Mouse (Mus musculus) gastrocnemius, postnatal 4 days (tissue): Measurements from ENCODE around the gene Mtmr3. TPM values are rescaled to one million over a fixed set of nuclear protein-coding genes. Genes with fewer than 3 reads are reported as not detected.

Source experiments
- DNase-seq, 2 experiments: peaks; one replicate each; pipeline ENCODE4 v3.0.0; 2021 to 2022; ENCODE audit warnings: low spot score in 2 of 2, mixed read lengths in 2 of 2
- total RNA-seq, 2 experiments: library from RNA; stranded (reverse); gene quantifications; 2 replicates each; pipeline ENCODE4 v1.2.3; 2021

Mtmr3 gene
- total RNA-seq, 2 experiments from 2014 or later: 62.9 to 68.7 TPM

DNA sequence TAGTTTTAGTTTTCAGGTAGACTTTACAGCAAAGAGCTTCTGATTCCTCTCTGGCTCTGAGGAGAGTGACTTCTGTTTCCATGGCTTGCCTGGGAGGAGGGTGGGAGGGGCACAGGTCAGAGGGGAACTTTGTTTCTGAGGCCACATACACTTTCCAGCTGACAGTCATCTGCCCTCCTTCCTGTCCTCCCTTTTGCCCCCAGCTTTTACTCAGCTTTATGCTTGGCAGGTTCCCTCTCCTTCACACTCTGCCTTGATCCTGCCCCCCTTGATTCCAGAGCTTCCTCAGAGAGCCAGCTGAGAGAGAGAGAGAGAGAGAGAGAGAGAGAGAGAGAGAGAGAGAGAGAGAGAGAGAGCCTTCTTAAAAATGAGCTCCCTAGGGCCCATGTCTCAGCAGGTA lies 123.4 kb downstream of the Mtmr3 start:
- no peak for DNase-seq

DNA sequence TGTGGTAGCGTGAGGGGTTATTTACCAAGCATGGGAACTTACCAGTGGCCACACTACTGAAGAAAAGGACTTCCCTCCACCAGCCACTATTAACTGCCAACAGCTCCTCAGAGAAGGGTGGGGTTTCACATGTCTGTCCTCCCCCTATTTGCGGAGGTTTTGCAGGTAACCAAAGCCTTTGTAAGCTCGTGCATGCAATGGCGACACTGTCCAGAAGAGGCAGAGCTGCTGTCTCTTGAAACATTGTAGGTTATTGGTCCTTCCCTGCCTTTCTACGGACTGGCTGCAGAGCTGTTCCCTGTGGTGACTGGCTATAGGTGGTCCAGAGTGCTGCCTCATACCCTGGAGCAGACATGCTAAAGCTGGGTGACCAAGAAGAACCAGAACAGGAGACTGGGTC lies 125.6 kb downstream of the Mtmr3 start:
- no peak for DNase-seq

DNA sequence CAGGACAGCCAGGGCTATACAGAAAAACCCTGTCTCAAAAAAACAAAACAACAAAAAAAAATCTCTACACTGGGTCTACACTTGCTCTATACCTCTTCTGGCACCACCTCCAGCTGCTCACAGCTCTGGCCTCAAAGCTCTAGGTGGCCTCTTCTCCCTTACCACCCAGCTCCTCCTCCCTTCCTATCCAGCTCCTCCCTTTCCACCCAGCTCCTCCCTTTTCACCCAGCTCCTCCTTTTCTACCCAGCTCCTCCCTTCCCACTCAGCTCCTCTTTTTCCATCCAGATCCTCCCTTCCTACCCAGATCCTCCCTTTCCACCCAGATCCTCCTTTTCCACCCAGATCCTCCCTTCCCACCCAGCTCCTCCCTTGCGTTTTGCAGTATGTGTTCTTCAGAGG lies 127.2 kb downstream of the Mtmr3 start:
- no peak for DNase-seq

DNA sequence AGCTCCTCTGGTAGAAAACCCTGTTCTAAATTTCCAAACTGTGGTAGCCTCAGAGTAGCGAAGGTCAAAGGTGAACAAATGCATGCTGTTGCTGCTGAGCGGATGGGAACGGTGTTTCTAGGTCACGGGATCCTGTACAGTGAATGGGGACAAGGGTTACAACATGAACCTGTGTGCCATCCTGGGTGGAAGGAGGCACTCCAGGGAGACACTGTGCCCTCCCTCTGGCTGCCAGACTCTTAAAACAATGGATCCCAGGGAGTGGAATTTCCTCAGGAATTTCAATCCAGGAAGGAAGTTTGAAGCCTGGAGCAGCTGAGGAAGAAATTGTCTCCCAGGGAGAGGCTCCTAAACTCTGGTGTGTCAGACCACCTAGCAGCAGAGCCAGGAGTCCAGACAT lies 128.5 kb downstream of the Mtmr3 start:
- no peak for DNase-seq

DNA sequence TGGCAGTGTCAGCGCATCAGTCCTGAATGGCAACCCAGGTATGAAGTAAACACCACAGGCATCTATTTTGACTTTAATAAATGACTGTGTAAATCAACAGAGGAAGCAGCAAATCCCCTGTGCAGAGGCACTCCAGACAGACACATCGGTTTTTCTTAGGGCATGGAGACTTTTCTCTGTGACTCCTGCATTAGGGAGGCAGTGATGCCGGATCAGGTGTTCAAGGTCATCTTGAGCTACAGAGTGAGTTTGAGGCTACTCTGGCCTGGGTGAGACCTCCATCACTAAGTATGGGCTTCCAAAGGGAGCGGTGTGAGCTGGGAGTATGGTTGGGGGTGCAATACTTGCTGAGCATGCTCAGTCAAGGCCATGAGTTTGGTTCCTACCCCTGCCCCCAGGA lies 130.0 kb downstream of the Mtmr3 start:
- no peak for DNase-seq

DNA sequence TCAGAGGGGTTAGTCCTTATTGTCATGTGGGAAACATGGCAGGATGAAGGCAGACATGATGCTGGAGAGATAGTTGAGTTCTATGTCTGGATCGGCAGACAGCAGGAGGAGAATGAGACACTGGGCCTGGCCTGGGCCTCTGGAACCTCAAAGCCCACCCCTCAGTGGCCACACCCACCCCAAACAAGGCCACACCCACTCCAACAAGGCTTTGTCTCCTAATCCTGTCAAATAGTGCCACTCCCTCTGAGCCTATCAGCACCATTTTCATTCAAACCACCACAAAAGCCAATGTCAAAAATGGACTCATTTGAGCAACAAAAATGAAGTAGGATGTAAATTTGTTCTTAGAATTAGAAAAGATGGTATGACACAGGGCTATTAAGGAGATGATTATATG lies 130.5 kb downstream of the Mtmr3 start:
- no peak for DNase-seq

DNA sequence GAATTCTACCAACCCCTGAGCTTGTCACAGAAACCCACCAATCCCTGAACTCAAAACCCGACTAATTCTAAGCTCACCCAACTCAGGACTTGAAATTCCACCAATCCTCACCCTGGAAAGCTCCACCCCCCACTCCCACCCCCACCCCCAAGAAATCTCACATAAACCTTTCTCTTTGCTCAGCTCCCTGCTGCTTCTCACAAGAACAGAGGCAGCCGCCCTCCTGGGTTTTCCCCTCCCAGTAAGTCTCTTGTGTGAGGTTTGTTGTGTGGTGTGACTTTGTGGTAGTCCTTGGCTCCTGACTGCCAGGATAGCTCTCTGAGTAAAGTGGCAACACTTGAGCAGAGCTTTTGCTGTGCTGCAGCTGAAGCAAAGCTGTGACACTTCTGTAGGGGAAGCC lies 131.8 kb downstream of the Mtmr3 start:
- DNase-seq: no peak

DNA sequence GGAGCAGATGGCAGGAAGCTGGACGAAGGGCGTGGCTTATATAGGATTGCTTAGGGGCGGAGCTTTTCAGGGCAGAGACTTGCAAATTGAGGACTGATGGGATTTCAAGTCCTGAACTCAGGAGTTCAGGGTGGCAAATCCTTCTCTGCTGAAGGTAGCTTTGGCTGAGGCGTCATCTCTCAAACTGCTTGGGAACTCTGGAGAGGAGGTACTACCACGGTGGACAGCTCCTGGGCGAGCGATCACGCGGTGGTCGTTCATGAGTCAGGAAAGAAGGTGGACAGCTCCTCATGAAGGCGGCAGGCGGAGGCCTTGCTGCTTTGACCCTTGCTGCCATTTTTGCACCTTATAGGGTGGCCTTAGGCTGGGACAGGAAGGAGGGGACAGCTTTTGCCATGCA lies 133.5 kb downstream of the Mtmr3 start:
- DNase-seq: no peak

DNA sequence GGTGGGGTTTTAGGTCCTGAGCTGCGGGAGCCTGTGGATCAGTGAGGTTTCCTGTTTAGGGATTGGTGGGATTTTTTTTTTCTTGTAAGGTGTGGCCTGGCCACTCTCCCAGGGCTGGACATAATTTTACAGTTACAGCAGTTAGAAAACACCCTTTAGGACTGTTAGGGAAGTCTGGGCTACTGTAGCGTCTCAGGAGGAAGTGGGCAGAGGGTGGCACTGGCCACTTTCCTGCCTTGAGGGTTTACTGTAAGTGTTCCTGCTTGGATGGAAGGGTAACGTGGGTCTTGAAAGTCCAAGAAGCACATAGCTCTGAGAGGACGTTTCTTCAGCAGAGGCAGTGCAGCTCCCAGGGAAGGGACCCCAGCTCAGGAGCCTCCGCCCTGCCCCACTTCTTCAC lies 134.0 kb downstream of the Mtmr3 start:
- DNase-seq: no peak

DNA sequence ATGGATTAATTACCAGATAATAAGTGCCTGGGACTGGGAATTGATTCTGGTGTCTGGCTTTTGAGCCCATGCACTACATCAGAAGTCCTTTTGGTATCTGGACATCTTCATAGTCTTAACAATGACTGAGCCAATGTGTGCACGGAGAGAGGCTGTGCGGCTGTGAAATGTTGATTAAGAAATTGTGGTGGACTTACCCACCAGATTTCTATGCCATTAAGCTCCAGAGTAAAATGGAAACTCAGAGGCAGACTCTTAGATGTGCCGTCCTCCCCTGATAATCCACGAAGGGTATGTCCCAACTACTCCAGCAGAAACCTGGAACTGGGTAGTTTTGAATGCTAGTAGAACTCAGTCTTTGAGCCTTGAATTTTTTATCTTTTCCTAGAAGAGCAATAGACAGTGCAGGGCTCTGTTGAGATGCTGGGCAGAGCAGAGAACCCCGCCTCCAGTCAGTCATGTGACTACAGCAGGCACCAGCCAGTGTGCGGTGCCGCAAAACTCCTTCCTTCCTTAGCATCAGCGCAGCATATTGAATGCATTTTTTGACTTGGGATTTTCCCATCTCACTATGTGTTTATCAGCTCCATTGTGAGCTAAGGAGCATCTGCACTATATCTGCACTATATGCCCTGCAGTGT lies 139.6 kb downstream of the Mtmr3 start:
- no peak for DNase-seq

DNA sequence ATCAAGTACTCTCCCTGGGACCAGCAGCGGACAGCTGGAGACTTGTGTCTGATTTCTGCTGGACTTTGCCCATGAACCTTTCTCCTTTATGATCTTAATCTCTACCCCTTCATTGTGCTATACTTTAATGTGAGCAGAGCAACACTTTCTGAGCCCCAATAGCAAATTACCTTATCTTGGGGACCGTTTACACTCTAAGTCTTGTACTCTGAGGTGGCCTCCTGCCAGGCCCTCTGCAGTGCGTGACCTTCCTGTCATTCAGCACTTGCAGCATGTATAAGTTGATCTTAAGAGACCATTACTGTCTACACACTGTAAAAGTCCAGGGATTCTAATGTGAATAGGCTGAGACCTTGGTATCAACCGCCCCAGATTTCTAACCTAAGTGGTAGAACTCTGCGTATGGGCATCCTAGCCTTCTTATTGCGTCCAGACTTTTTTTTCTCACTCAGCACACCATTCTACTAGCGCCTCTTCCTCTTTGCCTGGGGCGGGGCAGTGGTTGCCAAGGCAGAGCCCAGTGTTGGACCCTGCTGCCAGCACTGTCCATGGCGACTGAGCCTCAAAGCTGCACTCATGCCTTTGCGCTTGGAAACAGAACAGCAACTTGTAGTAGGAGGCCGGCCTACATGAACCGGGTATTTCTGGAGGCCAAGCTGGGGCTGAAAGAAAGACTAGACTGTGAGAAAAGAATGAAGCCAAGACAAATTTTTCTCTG lies 142.0 kb downstream of the Mtmr3 start:
- DNase-seq: no peak

DNA sequence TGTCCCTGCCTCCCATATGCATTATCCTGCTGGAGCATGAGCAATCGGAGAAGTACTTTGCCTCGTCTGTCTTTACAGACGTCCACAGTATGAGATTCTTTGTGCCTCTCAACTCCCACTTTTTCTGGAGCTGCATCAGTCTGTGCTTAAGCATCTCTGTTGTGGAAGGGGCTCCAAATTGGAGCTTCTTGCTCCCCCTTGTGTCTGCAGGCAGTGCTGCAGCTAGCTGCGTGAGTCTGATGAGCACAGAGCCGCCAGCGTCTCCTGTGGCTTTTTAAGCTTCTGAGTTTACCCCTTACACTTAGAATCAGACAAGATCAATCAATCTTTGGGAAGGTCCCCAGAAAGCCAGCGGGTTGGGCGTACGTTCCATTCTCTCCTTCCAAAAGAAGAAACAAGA lies 143.5 kb downstream of the Mtmr3 start:
- peak in 1 of 2 experiments; percentile 53 for DNase-seq

DNA sequence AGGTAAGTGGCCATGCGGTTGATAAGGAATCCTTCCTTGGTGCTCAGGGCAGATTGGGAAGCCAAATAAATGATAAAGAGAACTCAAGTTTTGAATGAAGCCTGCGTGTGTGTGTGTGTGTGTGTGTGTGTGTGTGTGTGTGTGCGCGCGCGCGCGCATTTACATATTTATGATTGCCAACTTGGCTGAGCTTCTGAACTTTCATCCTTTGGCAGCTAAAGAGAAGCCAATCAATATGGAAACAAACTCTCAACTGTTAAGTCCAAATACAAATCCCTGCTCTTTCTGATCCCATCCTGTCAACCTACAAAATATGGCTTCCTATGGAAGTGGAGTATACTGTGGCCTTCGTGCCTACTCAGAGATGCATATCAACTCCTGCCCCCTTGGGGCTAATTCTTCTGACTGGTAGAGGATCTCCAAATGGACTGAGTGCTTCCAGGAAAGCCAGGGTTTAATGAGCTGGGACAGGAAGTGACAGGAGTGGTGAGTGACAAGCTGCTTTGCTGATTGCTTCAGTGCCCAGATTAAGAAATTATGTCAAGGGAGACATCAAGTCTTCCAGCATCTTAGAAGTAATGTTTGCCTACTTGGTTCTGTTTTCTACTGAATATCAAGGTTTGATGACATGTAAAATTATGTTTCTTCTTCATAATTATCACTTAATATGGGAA lies 148.3 kb downstream of the Mtmr3 start:
- no peak for DNase-seq

DNA sequence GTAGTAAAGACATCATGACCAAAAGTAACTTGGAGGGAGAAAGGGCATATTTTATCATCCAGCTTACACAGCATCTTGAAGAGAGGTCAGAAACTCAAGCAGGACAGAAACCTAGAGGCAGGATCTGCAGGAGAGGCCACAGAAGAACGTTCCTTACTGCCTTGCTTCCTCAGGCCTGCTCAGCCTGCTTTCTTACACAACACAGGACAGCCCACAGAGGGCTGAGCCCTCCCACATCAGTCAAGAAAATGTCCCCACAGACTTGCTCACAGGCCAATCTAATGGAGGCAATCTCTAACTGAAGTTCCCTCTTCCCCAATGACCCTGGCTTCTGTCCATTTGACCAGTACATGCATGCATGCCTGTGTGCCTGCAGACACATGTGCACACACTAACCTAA lies 152.4 kb downstream of the Mtmr3 start:
- DNase-seq: no peak

DNA sequence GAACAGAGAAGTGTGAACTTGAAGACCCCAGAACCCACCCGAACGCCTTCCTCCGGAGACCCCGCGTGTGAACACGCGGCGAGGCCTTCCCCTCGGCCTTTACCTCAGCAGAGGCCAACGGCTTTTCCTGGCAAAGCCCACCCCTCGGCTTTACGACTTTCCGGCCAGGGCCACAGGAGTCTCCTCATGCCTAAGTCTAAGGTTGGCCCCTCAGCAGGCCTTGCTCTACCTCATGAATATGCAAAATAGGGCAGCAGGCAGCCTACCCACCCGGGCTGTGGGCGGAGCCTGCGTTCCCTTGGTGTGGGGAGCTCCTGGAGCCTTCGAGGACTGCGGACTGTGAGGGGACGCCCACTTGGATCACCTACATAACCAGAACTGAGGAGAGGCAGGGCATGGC lies 153.7 kb downstream of the Mtmr3 start, which contains the start of gene Hormad2:
Gene Hormad2 (minus strand): TSS at position 128 of the 400 bp plus-strand sequence.
- DNase-seq: no peak

DNA sequence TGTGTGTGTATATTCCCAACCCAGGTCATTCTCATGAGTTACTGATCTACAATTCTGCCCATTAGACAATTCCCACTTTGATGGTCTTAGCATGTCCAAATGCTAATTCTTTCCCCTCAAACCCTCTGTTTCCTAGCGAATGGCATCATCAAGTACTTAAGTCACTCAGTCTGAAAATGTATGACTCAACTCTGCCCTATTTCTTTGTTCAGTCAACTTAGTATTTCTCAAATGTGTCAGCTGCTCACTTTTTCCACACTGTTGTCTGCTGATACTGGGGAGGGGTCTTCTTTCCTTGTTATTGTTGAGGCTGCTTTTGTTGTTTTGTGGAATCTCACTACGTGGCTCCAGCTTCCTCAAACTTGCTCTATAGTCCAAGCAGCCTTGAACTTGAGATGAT lies 156.5 kb downstream of the Mtmr3 start:
- DNase-seq: no peak

DNA sequence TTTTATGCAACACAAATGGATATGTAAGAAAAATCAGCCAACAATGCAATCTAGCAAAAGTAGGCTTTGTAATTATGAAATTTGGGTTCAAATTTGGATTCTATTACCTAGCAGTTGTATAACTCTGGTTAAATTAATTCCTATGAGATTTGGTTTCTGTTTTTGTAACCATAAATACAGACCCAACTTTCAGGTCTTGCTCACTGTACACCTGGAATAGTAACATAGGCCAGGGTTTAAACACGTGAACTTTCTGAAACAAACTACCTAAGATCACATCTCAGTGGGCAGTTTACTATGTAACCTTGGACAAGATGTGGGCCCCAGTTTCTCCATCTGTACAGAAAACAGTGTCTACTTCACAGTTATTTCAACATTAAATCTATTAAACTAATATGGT lies 157.3 kb downstream of the Mtmr3 start:
- DNase-seq: no peak

DNA sequence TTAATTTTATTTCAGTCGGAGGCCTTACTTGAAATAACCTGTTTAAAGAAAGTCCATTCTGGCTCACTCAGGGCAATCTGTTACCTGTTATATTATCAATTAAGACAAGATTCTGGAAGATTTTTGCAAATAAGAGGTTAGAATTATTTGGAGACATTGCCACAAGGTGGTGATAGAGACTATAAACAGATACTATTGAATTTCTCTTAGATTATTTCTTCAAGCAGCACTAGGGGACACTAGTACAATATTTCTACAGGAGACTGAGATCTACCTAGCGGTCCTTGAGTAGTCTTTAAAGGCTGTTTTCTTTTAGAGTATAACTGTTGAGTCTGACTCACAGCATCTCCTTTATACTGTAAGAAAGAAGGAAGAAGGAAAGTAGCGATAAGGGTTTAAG lies 158.0 kb downstream of the Mtmr3 start:
- DNase-seq: no peak

DNA sequence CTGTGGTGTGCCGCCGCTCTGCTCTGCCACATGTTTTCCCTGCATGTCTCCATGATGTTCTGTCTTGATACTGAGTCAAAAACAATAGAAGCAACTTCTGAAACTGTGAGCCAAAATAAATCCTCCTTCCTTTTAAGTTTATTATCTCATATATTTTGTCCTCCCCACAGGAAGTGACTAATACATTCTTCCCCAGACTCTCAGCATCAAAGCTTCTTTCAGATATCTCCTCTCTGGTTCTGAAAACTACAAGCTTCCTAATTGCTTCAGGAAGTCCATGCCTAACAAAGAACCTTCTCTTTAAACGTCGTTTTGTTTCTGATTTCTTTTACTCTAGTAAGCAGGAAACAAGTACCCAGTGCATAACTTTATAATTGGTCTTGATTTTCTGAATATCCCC lies 160.2 kb downstream of the Mtmr3 start:
- no peak for DNase-seq
